Mouse (Mus musculus) liver, embryonic 14.5 days (tissue): ENCODE results near the gene Sgcg. TPM values are rescaled to one million over a fixed set of nuclear protein-coding genes. Genes with fewer than 3 reads are reported as not detected.

Experiments used
- ATAC-seq: fragments of 200-750 bp; cut with Nextera tagmentation; 2 replicates; pipeline ENCODE4 v1.8.0; 2017; ENCODE audit warnings: moderate number of reproducible peaks, mild to moderate bottlenecking, moderate library complexity; ENCODE audit not compliant: insufficient read depth
- DNase-seq, 3 experiments: peaks; one replicate each; pipeline ENCODE4 v3.0.0-alpha.2; 2012 to 2013; ENCODE audit warnings: low read depth in 3 of 3, low spot score in 3 of 3
- H3K27ac ChIP-seq: fragments of 300-500 bp; sonication (generic); 2 replicates; pipeline ENCODE4 v1.5.1; 2014; ENCODE audit warnings: moderate library complexity, mild to moderate bottlenecking, control low read depth, inconsistent platforms
- H3K27me3 ChIP-seq: fragments of 300-500 bp; sonication (generic); 2 replicates; pipeline ENCODE4 v1.6.1; 2014; ENCODE audit warnings: mild to moderate bottlenecking, low read length, moderate library complexity; ENCODE audit not compliant: control insufficient read depth, insufficient read depth
- H3K36me3 ChIP-seq: fragments of 300-500 bp; sonication (generic); replicated peaks from 2 replicates; pipeline ENCODE4 v1.6.1; 2014; ENCODE audit warnings: low read depth; ENCODE audit not compliant: control insufficient read depth, insufficient read depth
- H3K4me1 ChIP-seq, 2 experiments: fragments of 200-500 bp in 1 of 2; fragments of 300-500 bp in 1 of 2; sonication (generic) in 1 of 2; replicated peaks; 2 replicates each; pipeline ENCODE4 v1.6.1; 2012 to 2014; ENCODE audit warnings: antibody characterized with exemption in 1 of 2, inconsistent platforms in 1 of 2, low read length in 1 of 2; ENCODE audit not compliant: control insufficient read depth in 2 of 2, insufficient read depth in 2 of 2
- H3K4me2 ChIP-seq: fragments of 300-500 bp; sonication (generic); 2 replicates; pipeline ENCODE4 v1.6.1; 2014; ENCODE audit warnings: low read depth, mild to moderate bottlenecking, control low read depth, moderate library complexity
- H3K4me3 ChIP-seq, 2 experiments: fragments of 200-500 bp in 1 of 2; fragments of 300-500 bp in 1 of 2; sonication (generic) in 1 of 2; 2 replicates each; pipeline ENCODE4 v1.5.1; 2012 to 2014; ENCODE audit warnings: low read depth in 2 of 2, low read length in 2 of 2, mild to moderate bottlenecking in 2 of 2, control low read depth in 1 of 2, inconsistent platforms in 1 of 2, moderate library complexity in 1 of 2; ENCODE audit not compliant: insufficient read depth in 1 of 2
- H3K9ac ChIP-seq: fragments of 300-500 bp; sonication (generic); replicated peaks from 2 replicates; pipeline ENCODE4 v1.6.1; 2014; ENCODE audit warnings: mild to moderate bottlenecking, control low read depth, moderate library complexity
- H3K9me3 ChIP-seq: fragments of 300-500 bp; sonication (generic); 2 replicates; pipeline ENCODE4 v1.6.1; 2016; ENCODE audit warnings: low read length, mixed read lengths; ENCODE audit not compliant: control insufficient read depth
- CTCF ChIP-seq: IDR thresholded peaks from 2 replicates; pipeline ENCODE4 v1.5.1; 2016; ENCODE audit warnings: antibody characterized with exemption, low read depth, control low read depth
- EP300 ChIP-seq: IDR thresholded peaks from 2 replicates; pipeline ENCODE4 v1.6.1; 2016; ENCODE audit warnings: antibody characterized with exemption, low read depth
- WGBS: fragments of 180-500 bp; shearing (Covaris S2); extraction: QIAGEN DNeasy Blood & Tissue Kit; methylation state at CpG from one replicate; pipeline ENCODE4 v1.1.7; 2014; ENCODE audit not compliant: insufficient replicate concordance; 5-methylcytosine and 5-hydroxymethylcytosine counted together
- polyA plus RNA-seq, 2 experiments: library from polyadenylated mRNA; depleted of rRNA in 1 of 2; stranded (reverse) in 1 of 2; unstranded in 1 of 2; fragments of >200 nt; fragmentation: Nextera tagmentation in 1 of 2; extraction: Ambion mirVana in 1 of 2; gene quantifications; 2 replicates each; pipeline versions ENCODE4 v1.2.1 to v1.2.3; 2012 to 2014

Gene Sgcg
- polyA plus RNA-seq, 2 experiments = 0.03 to 0.05 TPM

- peak; percentile 99 for ATAC-seq
- H3K36me3 ChIP-seq = no peaks in the 10 kb centered on the region
- TF ChIP-seq CTCF = no peak
- peak overlapping the region; percentile 85 for H3K27ac ChIP-seq
- DNase-seq = peak; percentile 99
- H3K4me1 ChIP-seq = peaks cover 9% of the 10 kb centered on the region in 2 experiments
- no peaks in the 10 kb centered on the region for H3K27me3 ChIP-seq
- peak overlapping the region; percentile 87 for H3K9ac ChIP-seq
- peak overlapping the region; percentile 55 to 84 for H3K4me3 ChIP-seq
- peak overlapping the region; percentile 86 for H3K4me2 ChIP-seq
- H3K9me3 ChIP-seq = no peaks in the 10 kb centered on the region
- WGBS = under 1% methylated on average over 49 of the region's 52 CpGs
Observed at GRCm38 (mm10) chr14:61172548-61173158, 85.6 kb downstream of the Sgcg start.

- no peak overlapping the region for H3K4me3 ChIP-seq
- no peaks in the 10 kb centered on the region for H3K9me3 ChIP-seq
- DNase-seq = no peak
- no peak overlapping the region for H3K4me2 ChIP-seq
- no peaks in the 10 kb centered on the region for H3K27me3 ChIP-seq
- no peaks in the 10 kb centered on the region for H3K36me3 ChIP-seq
- 62% methylated on average over 5 of the region's 5 CpGs for whole genome bisulfite sequencing
- no peak for TF ChIP-seq EP300
- no peak for TF ChIP-seq CTCF
- H3K4me1 ChIP-seq = peaks cover 9% of the 10 kb centered on the region in 2 experiments
- H3K27ac ChIP-seq = no peak overlapping the region
- H3K9ac ChIP-seq = no peak overlapping the region
- no peak for ATAC-seq
Observed at GRCm38 (mm10) chr14:61171261-61171970, 86.9 kb downstream of the Sgcg start.

Other genes starting within 250 kb of the Sgcg start
- gene Tnfrsf19, start 212.0 kb downstream of the Sgcg start, polyA plus RNA-seq (2012; rRNA removed) = 2.2 and 2.3 TPM in 2 replicates
- gene Tnfrsf19, start 212.0 kb downstream of the Sgcg start, polyA plus RNA-seq (2014; fragmentation: Nextera tagmentation; extraction: Ambion mirVana) = 3.6 and 5.3 TPM in 2 replicates
- 1.4 and 1.9 TPM in 2 replicates for gene Sacs, start 120.0 kb downstream of the Sgcg start, polyA plus RNA-seq (2012; rRNA removed)
- gene Sacs, start 120.0 kb downstream of the Sgcg start, polyA plus RNA-seq (2014; fragmentation: Nextera tagmentation; extraction: Ambion mirVana) = 1.5 and 1.8 TPM in 2 replicates
- 1.1 and 1.6 TPM in 2 replicates for gene Arl11, start 51.3 kb upstream of the Sgcg start, polyA plus RNA-seq (2012; rRNA removed)
- 1.4 and 1.8 TPM in 2 replicates for gene Arl11, start 51.3 kb upstream of the Sgcg start, polyA plus RNA-seq (2014; fragmentation: Nextera tagmentation; extraction: Ambion mirVana)
- gene Ebpl, start 101.9 kb upstream of the Sgcg start, polyA plus RNA-seq (2012; rRNA removed) = 0.90 and 1.1 TPM in 2 replicates
- gene Ebpl, start 101.9 kb upstream of the Sgcg start, polyA plus RNA-seq (2014; fragmentation: Nextera tagmentation; extraction: Ambion mirVana) = 4.7 and 4.9 TPM in 2 replicates
- gene Kpna3, start 181.4 kb upstream of the Sgcg start, polyA plus RNA-seq (2012; rRNA removed) = 8.8 and 13.4 TPM in 2 replicates
- gene Kpna3, start 181.4 kb upstream of the Sgcg start, polyA plus RNA-seq (2014; fragmentation: Nextera tagmentation; extraction: Ambion mirVana) = 27.7 and 31.0 TPM in 2 replicates